Mouse (Mus musculus) layer of hippocampus, adult 9-10 months (tissue): ENCODE results near the gene Gsto1.

Source experiments
- DNase-seq: peaks from one replicate; pipeline ENCODE4 v3.0.0; 2022; ENCODE audit warnings: low spot score

Gene Gsto1

GRCm38 (mm10) chr19:47890489-47891130 lies 35.8 kb downstream of the Gsto1 start:
- DNase-seq, result no peak

GRCm38 (mm10) chr19:47891562-47892312 lies 37.0 kb downstream of the Gsto1 start:
- DNase-seq, result no peak

GRCm38 (mm10) chr19:47893092-47893491 lies 38.3 kb downstream of the Gsto1 start:
- DNase-seq, result no peak

GRCm38 (mm10) chr19:47898472-47899079 lies 43.8 kb downstream of the Gsto1 start:
- DNase-seq, result no peak

- no peak for DNase-seq
Observed at GRCm38 (mm10) chr19:47900012-47900411, 45.2 kb downstream of the Gsto1 start.

- no peak for DNase-seq
Observed at GRCm38 (mm10) chr19:47900558-47900957, 45.8 kb downstream of the Gsto1 start.

- DNase-seq, result no peak
Observed at GRCm38 (mm10) chr19:47902316-47903201, 47.8 kb downstream of the Gsto1 start.

GRCm38 (mm10) chr19:47903679-47904078 lies 48.9 kb downstream of the Gsto1 start:
- no peak for DNase-seq

GRCm38 (mm10) chr19:47905081-47905480 lies 50.3 kb downstream of the Gsto1 start:
- DNase-seq, result no peak

GRCm38 (mm10) chr19:47905603-47906002 lies 50.8 kb downstream of the Gsto1 start:
- DNase-seq, result no peak

GRCm38 (mm10) chr19:47907596-47907995 lies 52.8 kb downstream of the Gsto1 start:
- no peak for DNase-seq

- no peak for DNase-seq
Observed at GRCm38 (mm10) chr19:47908961-47909371, 54.2 kb downstream of the Gsto1 start.

GRCm38 (mm10) chr19:47909387-47910116 lies 54.8 kb downstream of the Gsto1 start:
- no peak for DNase-seq

GRCm38 (mm10) chr19:47910117-47910618 lies 55.4 kb downstream of the Gsto1 start:
- DNase-seq, result no peak

GRCm38 (mm10) chr19:47910751-47911150 lies 56.0 kb downstream of the Gsto1 start:
- no peak for DNase-seq

- DNase-seq, result no peak
Observed at GRCm38 (mm10) chr19:47913344-47913743, 58.6 kb downstream of the Gsto1 start.

GRCm38 (mm10) chr19:47914191-47914590 lies 59.4 kb downstream of the Gsto1 start:
- DNase-seq, result no peak
